Mouse (Mus musculus) heart, adult 2 months (tissue): ENCODE data around the gene Gm20518.

Source experiments
- CTCF ChIP-seq: fragments of 200-600 bp; IDR thresholded peaks from 2 replicates; pipeline ENCODE4 v1.8.1; 2022; ENCODE audit warnings: antibody characterized with exemption, mild to moderate bottlenecking, moderate library complexity
- POLR2A ChIP-seq: fragments of 200-500 bp; IDR thresholded peaks from 2 replicates; pipeline ENCODE4 v1.6.1; 2011; ENCODE audit warnings: mild to moderate bottlenecking, low read depth, low read length, control low read depth; ENCODE audit not compliant: insufficient read depth

DNA sequence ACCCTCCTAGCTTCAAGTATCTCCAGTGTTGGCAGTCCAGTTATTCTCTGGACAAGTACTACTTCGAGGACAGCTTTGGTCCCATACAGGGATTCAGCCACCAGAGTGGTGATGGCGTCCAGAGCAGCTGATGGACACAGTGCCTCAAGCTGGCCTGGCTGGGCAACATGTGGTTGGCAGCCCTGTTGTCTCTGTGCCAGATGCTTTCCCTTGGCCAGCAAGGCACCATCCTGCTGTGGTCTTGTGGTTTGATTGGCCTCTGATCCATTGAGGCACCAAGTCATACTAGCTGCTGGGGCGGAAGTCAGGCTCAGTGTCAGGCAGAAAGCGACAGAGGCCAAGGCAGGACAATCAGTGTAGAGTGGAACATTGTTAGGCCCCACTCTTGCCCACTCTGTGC lies 82.3 kb downstream of the Gm20518 start:
- no peak for TF ChIP-seq CTCF
- TF ChIP-seq POLR2A, result no peak
